ENCODE assay signal across 16 mouse cellular contexts in the genomic region with DNA sequence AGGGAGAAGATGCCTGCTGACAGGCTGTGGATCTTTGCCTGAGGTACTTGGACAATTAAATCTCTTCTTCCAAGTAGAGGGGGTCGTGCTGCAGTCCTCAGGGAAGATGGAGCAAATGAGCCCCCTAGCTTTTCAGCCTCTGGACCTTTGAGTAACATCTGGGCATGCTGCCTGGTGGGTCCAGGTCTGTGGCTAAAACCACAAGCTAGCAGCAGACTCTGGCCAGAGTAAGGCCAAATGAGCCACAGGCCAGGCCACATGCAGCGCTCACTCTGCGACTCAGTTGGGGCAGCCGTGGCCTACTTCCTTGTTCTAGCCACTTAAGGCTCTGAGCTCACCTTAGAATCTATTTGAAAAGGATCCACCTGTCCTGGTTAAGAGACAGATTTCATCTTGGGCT.
"Had no signal": no experiment of that assay in that cellular context is flagged by ENCODE, and none has a peak within 500 bp of the region (broad histone marks: within the 10 kb centered on the region; RNA-seq: fewer than 3 reads in every experiment).

No protein-coding gene starts in this region.

- H3K4me1 ChIP-seq: lung, embryonic 15.5 days; midbrain, embryonic 13.5 days; midbrain, embryonic 15.5 days; neural tube, embryonic 13.5 days; neural tube, embryonic 15.5 days had no signal

- H3K9ac ChIP-seq: liver, embryonic 15.5 days; liver, postnatal 0 days; lung, embryonic 15.5 days; midbrain, embryonic 13.5 days; midbrain, embryonic 15.5 days; neural tube, embryonic 13.5 days; neural tube, embryonic 15.5 days had no signal

- H3K27me3 ChIP-seq: liver, embryonic 15.5 days; lung, embryonic 15.5 days; megakaryocyte, embryonic 14.5 days; midbrain, embryonic 13.5 days; midbrain, embryonic 15.5 days; neural tube, embryonic 13.5 days; neural tube, embryonic 15.5 days had no signal

- H3K4me3 ChIP-seq: liver, embryonic 15.5 days; lung, embryonic 15.5 days; megakaryocyte, embryonic 14.5 days; midbrain, embryonic 13.5 days; midbrain, embryonic 15.5 days; myocyte; neural tube, embryonic 13.5 days; neural tube, embryonic 15.5 days had no signal

- H3K27ac ChIP-seq: liver, embryonic 15.5 days; lung, embryonic 15.5 days; macrophage; midbrain, embryonic 13.5 days; midbrain, embryonic 15.5 days; neural tube, embryonic 13.5 days; neural tube, embryonic 15.5 days had no signal

- H3K4me2 ChIP-seq: liver, embryonic 15.5 days; lung, embryonic 15.5 days; midbrain, embryonic 11.5 days; midbrain, embryonic 13.5 days; midbrain, embryonic 15.5 days; neural tube, embryonic 13.5 days; neural tube, embryonic 15.5 days had no signal

- H3K9me3 ChIP-seq: liver, embryonic 15.5 days; lung, embryonic 15.5 days; megakaryocyte, embryonic 14.5 days; midbrain, embryonic 13.5 days; midbrain, embryonic 15.5 days; neural tube, embryonic 13.5 days; neural tube, embryonic 15.5 days had no signal

- DNase-seq: lung, adult 2 months; right cerebral cortex, adult 18-20 months; right cerebral cortex, postnatal 25 days; right cerebral cortex, postnatal 4 days; thymus, postnatal 25 days had no signal

- ATAC-seq: liver, postnatal 0 days; midbrain, embryonic 15.5 days had no signal
